In the genomic region with DNA sequence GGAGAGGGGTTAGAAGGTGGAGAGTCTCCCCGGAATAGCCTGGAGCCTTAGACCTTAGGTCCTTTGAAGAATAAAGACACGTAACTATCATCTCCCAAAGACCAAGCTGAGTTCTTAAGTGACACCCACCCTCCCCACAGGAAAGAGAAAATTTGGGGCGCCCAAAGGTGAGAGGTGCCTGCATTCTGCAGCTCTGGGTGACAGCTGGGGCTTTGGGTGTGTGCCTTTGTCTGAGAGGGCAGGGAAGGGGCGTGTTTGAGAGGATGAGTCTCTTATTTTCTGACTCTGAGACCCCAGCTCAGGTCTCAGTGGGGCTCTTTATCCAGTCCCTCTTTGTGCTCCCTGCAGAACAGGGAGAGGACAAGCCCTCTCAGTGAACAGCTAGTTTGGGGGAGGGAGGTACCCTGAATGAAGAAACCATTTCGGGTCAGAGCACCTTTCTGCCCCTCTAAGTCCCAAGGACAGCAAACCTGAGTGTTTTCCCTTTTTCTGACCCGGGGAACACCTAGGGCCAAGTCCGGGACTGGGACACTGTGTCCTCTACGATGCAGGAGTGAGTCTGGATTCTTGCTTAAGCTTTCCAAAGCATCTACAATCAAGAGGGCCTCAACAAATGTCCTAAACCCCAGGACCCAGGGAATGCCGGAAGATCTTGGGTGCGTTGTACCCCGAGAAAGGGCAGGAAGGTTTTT, we compare ENCODE assay signal across 8 mouse cellular contexts. TPM values are rescaled to one million over a fixed set of nuclear protein-coding genes. Genes with fewer than 3 reads are reported as not detected.
DNase-seq lines count a peak whose midpoint lies in the region; ATAC-seq lines count a peak whose summit lies in the region.

No protein-coding gene starts in this region.

- no peak; the same call in 1 of the 2 replicates for ATAC-seq in kidney, embryonic 14.5 days (ENCODE audit: low FRiP score, low TSS enrichment)
- ATAC-seq in intestine, embryonic 16.5 days = no peak
- no peak for ATAC-seq in neural tube, embryonic 15.5 days (ENCODE audit: low FRiP score)

- H3K27me3 ChIP-seq in kidney, embryonic 14.5 days (ENCODE audit: control insufficient read depth, insufficient read depth, low read length) = no peaks in the 10 kb centered on the region
- H3K27me3 ChIP-seq in intestine, embryonic 16.5 days (replicated peaks; ENCODE audit: control insufficient read depth, insufficient read depth, low read length) = no peaks in the 10 kb centered on the region
- no peaks in the 10 kb centered on the region for H3K27me3 ChIP-seq in neural tube, embryonic 15.5 days (replicated peaks)

- 7% methylated on average over 11 of the region's 11 CpGs for WGBS in kidney, embryonic 14.5 days
- WGBS in intestine, embryonic 16.5 days = 13% methylated on average over 11 of the region's 11 CpGs
- WGBS in neural tube, embryonic 15.5 days = 4% methylated on average over 11 of the region's 11 CpGs

- H3K4me1 ChIP-seq in kidney, embryonic 14.5 days (ENCODE audit: control insufficient read depth, insufficient read depth, low read length) = peaks cover 41% of the 10 kb centered on the region
- H3K4me1 ChIP-seq in intestine, embryonic 16.5 days (ENCODE audit: control insufficient read depth, insufficient read depth, low read length) = peaks cover 17% of the 10 kb centered on the region
- H3K4me1 ChIP-seq in neural tube, embryonic 15.5 days = peaks cover 65% of the 10 kb centered on the region

- peak overlapping the region; percentile 89 for H3K4me2 ChIP-seq in kidney, embryonic 14.5 days (replicated peaks; ENCODE audit: low read depth, low read length)
- peak overlapping the region; percentile 98 for H3K4me2 ChIP-seq in intestine, embryonic 16.5 days (ENCODE audit: low read depth, low read length)
- peak overlapping the region; percentile 90 for H3K4me2 ChIP-seq in neural tube, embryonic 15.5 days

- peak overlapping the region; percentile 87 for H3K9ac ChIP-seq in kidney, embryonic 14.5 days (ENCODE audit: low read depth, low read length)
- peak overlapping the region; percentile 91 for H3K9ac ChIP-seq in intestine, embryonic 16.5 days (ENCODE audit: low read depth, low read length)
- peak overlapping the region; percentile 99 for H3K9ac ChIP-seq in neural tube, embryonic 15.5 days (replicated peaks)

- H3K9me3 ChIP-seq in kidney, embryonic 14.5 days (ENCODE audit: control insufficient read depth, low read length) = no peaks in the 10 kb centered on the region
- H3K9me3 ChIP-seq in intestine, embryonic 16.5 days (ENCODE audit: control insufficient read depth, low read length) = no peaks in the 10 kb centered on the region
- H3K9me3 ChIP-seq in neural tube, embryonic 15.5 days (replicated peaks) = no peaks in the 10 kb centered on the region

- H3K27ac ChIP-seq in kidney, embryonic 14.5 days (ENCODE audit: low read depth, low read length) = peak overlapping the region; percentile 27; the same call in 1 of the 2 replicates
- peak overlapping the region; percentile 42; the same call in 1 of the 2 replicates for H3K27ac ChIP-seq in intestine, embryonic 16.5 days (ENCODE audit: low read length)
- H3K27ac ChIP-seq in neural tube, embryonic 15.5 days (replicated peaks) = peak overlapping the region; percentile 96

- peak overlapping the region; percentile 86 for H3K4me3 ChIP-seq in kidney, embryonic 14.5 days (ENCODE audit: low read length)
- peak overlapping the region; percentile 87 for H3K4me3 ChIP-seq in intestine, embryonic 16.5 days (ENCODE audit: low read length)
- H3K4me3 ChIP-seq in neural tube, embryonic 15.5 days (replicated peaks) = peak overlapping the region; percentile 95

- H3K36me3 ChIP-seq in kidney, embryonic 14.5 days (ENCODE audit: control insufficient read depth, insufficient read depth, low read length) = peaks cover 19% of the 10 kb centered on the region; the same call in 1 of the 2 replicates
- H3K36me3 ChIP-seq in intestine, embryonic 16.5 days (ENCODE audit: control insufficient read depth, insufficient read depth, low read length) = no peaks in the 10 kb centered on the region
- H3K36me3 ChIP-seq in neural tube, embryonic 15.5 days = peaks cover 12% of the 10 kb centered on the region; the same call in 1 of the 2 replicates

- DNase-seq in kidney, postnatal 10 days = no peak
- DNase-seq in embryo, embryonic 9.5 days (ENCODE audit: extremely low spot score) = peak; percentile 50
- no peak for DNase-seq in right cerebral cortex, postnatal 10 days (ENCODE audit: low spot score in 2 of 2)
- DNase-seq in spleen, postnatal 14 days (ENCODE audit: low spot score in 2 of 2) = no peak
- DNase-seq in cerebellum, adult 11 months = no peak

RNA-seq across cellular contexts. Expression of a gene that starts 1.1 kb away (rescaled TPM):
- 41.6 and 52.0 TPM in 2 replicates for polyA plus RNA-seq in kidney, embryonic 14.5 days (2014; fragmentation: Nextera tagmentation; extraction: Ambion mirVana)
- 7.1 and 8.9 TPM in 2 replicates for polyA plus RNA-seq in intestine, embryonic 16.5 days (2015; fragmentation: Nextera tagmentation; extraction: Ambion mirVana)
- 143 and 182 TPM in 2 replicates for polyA plus RNA-seq in neural tube, embryonic 15.5 days (2015; fragmentation: Nextera tagmentation; extraction: Ambion mirVana)

Comparison
In these comparisons a context has a peak if more than half of its experiments do, and no peak if none do; other contexts are left out.
1. H3K27ac ChIP-seq: peak in every context shown above with its lines; median percentile 96 in neural tube, embryonic 15.5 days; 42 in intestine, embryonic 16.5 days; 27 in kidney, embryonic 14.5 days.